ENCODE assay signal across 13 mouse cellular contexts in the genomic region with DNA sequence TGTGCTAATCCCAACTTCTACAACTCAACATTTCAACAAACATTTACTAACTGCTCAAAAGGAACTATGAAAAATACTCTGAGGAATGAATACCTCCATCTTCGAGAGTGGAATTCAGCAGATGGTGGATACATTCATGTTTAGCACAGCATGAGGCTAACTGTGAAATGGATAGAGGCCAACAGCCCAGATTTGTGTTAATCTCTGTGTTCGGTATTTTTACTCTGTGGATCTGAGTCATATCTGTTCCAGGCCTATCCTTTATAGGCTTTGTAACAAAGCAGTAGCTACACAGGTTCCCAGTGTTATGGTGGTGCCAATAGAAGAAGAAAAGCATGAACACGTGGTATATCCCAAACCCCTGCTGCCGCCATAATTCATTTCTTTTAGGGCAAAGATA.
DNase-seq lines count a peak whose midpoint lies in the region; ATAC-seq lines count a peak whose summit lies in the region.
"Had no signal": no experiment of that assay in that cellular context is flagged by ENCODE, and none has a peak within 500 bp of the region (broad histone marks: within the 10 kb centered on the region; RNA-seq: fewer than 3 reads in every experiment).

No protein-coding gene starts in this region.

- peak; percentile 100 for ATAC-seq in frontal cortex, adult (ENCODE audit: low TSS enrichment)
- ATAC-seq in inflammation-experienced regulatory T-cells, adult 6 months: no peak
- ATAC-seq: intestine, postnatal 0 days; midbrain, embryonic 13.5 days had no signal

- intact Hi-C loops in left cerebral cortex, postnatal 14 days (cut with DNase I): no loop called here

- no peak for DNase-seq in frontal cortex, postnatal 25 days (ENCODE audit: low spot score in 2 of 2)
- DNase-seq in Muller cell, postnatal 12 days (ENCODE audit: inconsistent ontology term): peak; percentile 20
- DNase-seq in brain, adult 2 months (ENCODE audit: low read depth, low spot score): peak; percentile 87
- peak; percentile 57 to 77 for DNase-seq in left cerebral cortex, postnatal 14 days (ENCODE audit: low spot score in 2 of 2)
- DNase-seq in gastrocnemius, adult 8-10 months (ENCODE audit: low spot score in 2 of 2): no peak
- DNase-seq in urinary bladder, postnatal 36 days (ENCODE audit: low spot score in 2 of 2): no peak
- DNase-seq: adrenal gland, postnatal 36 days; gastrocnemius, postnatal 14 days; liver, embryonic 13.5 days had no signal

Comparison
In these comparisons a context has a peak if more than half of its experiments do, and no peak if none do; other contexts are left out.
1. DNase-seq: peak in Muller cell, postnatal 12 days (single experiment), brain, adult 2 months (single experiment) and left cerebral cortex, postnatal 14 days (2 of 2); none in frontal cortex, postnatal 25 days (0 of 2), gastrocnemius, adult 8-10 months (0 of 2) and urinary bladder, postnatal 36 days (0 of 2).